Mouse (Mus musculus) liver, adult 2 months (tissue): ENCODE results near the gene Fam151a.

Experiments
- CTCF ChIP-seq: fragments of 200-500 bp; IDR thresholded peaks from 2 replicates; pipeline ENCODE4 v1.5.1; 2011; ENCODE audit warnings: low read depth, low read length, control low read depth
- POLR2A ChIP-seq: fragments of 200-500 bp; IDR thresholded peaks from 2 replicates; pipeline ENCODE4 v1.6.1; 2011; ENCODE audit warnings: low read length, control low read depth; ENCODE audit not compliant: insufficient read depth; ENCODE audit errors: extremely low read depth

GRCm38 (mm10) chr4:106764166-106764565, 30.5 kb downstream of the Fam151a start:
- TF ChIP-seq CTCF = no peak
- TF ChIP-seq POLR2A = no peak
